Mouse (Mus musculus): ENCODE results near the gene Fgfbp3. TPM values are rescaled to one million over a fixed set of nuclear protein-coding genes. Genes with fewer than 3 reads are reported as not detected.
"Not testable (repeated sequence)": the region's sequence is repeated elsewhere in the genome, so short reads cannot be mapped to it uniquely, and the experiment has no call there.

The Fgfbp3 gene
- 10.8 and 11.2 TPM in 2 replicates for polyA plus RNA-seq (2016; fragmentation: Nextera tagmentation; extraction: Ambion mirVana)

DNA sequence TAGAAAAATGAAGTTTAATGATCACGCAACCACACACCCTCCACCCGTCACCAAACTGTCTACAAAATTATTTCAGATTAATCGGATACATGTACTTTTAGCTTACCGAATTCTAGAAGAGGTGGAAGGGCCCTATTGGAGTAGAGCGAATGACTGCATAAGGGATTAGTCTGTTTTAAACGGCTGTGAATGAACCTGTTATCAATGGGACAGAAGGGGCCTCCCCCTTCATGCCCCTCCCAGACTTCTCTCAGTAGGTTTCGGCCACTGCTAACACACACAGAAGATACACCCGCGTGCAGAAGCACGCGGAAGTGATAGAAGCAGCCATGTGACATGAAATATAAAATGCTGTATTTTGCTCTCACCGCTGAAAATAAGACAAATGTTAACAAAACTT, at the start of gene Fgfbp3:
Gene Fgfbp3 (minus strand): TSS at position 150 of the 400 bp plus-strand sequence.
- H3K27me3 ChIP-seq = no peaks in the 10 kb centered on the region
- H3K4me2 ChIP-seq (replicated peaks) = peak within 1 kb of the TSS; percentile 78
- WGBS = 9% methylated on average over 12 of the region's 12 CpGs
- H3K9me3 ChIP-seq = no peaks in the 10 kb centered on the region
- ATAC-seq (ENCODE audit: insufficient number of reproducible peaks, insufficient read depth, low FRiP score, low TSS enrichment) = no peak
- peak within 1 kb of the TSS; percentile 83 for H3K9ac ChIP-seq
- no peaks in the 10 kb centered on the region for H3K4me1 ChIP-seq
- peak within 1 kb of the TSS; percentile 77 for H3K4me3 ChIP-seq
- H3K36me3 ChIP-seq = no peaks in the 10 kb centered on the region
- H3K27ac ChIP-seq = peak within 1 kb of the TSS; percentile 90

DNA sequence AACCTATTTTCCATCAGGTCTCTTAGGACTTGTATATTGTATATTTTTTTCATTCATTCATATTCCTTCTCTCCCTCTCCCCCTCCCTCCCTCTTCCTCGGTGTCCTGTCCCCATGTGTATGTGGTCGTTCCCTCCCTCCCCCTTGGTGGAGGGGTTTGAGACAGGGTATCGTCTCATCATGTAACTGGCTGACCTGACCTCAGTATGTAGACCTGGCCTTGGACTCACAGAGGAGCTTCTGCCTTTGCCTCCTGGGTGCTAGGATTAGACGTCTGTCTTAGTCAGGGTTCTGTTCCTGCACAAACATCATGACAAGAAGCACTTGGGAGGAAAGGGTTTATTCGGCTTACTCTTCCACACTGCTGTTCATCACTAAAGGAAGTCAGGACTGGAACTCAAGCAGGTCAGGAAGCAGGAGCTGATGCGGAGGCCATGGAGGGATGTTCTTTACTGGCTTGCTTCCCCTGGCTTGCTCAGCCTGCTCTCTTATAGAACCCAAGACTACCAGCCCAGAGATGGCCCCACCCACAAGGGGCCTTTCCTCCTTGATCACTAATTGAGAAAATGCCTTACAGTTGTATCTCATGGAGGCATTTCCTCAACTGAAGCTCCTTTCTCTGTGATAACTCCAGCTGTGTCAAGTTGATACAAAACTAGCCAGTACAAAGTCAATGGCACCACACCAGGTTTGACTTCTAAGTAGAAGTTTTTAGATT, 43.3 kb upstream of the Fgfbp3 start:
- not testable (repeated sequence) for H3K27ac ChIP-seq; ATAC-seq (ENCODE audit: insufficient number of reproducible peaks, insufficient read depth, low FRiP score, low TSS enrichment); H3K4me3 ChIP-seq; H3K27me3 ChIP-seq; H3K4me2 ChIP-seq (replicated peaks); H3K4me1 ChIP-seq; H3K9ac ChIP-seq; H3K9me3 ChIP-seq
- peaks cover 39% of the 10 kb centered on the region for H3K36me3 ChIP-seq
- 86% methylated on average over 6 of the region's 6 CpGs for WGBS

DNA sequence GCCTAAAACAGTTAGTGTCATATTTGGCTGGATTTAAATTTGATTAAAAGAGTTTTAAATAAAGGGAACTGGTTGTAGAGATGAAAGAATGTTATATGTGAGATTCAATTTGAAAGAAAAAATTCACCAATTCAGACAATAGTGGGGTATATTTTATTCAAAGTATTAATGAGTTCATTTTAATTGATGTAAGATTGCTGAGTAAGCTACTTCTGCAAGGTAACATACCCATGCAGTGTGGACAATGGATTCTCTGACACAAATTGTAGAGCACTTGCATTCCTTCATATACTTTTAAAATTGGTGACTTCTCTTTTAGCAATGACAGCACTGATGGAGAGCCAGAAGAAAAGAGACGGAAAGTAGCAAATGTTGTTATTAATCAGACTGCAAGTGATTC, 41.9 kb upstream of the Fgfbp3 start:
- WGBS = 94% methylated on average over 1 of the region's 1 CpGs
- no peaks in the 10 kb centered on the region for H3K4me1 ChIP-seq

GRCm38 (mm10) chr19:36958331-36958730, 38.9 kb upstream of the Fgfbp3 start:
- no peaks in the 10 kb centered on the region for H3K27me3 ChIP-seq
- H3K4me3 ChIP-seq = no peak overlapping the region
- WGBS = 91% methylated on average over 4 of the region's 4 CpGs
- H3K9me3 ChIP-seq = no peaks in the 10 kb centered on the region
- H3K27ac ChIP-seq = no peak overlapping the region
- H3K9ac ChIP-seq = no peak overlapping the region
- no peaks in the 10 kb centered on the region for H3K4me1 ChIP-seq
- peaks cover 20% of the 10 kb centered on the region for H3K36me3 ChIP-seq
- H3K4me2 ChIP-seq (replicated peaks) = no peak overlapping the region
- no peak for ATAC-seq (ENCODE audit: insufficient number of reproducible peaks, insufficient read depth, low FRiP score, low TSS enrichment)

More for the DNA sequence above, 41.9 kb upstream of the Fgfbp3 start:
- no peak overlapping the region for H3K4me2 ChIP-seq (replicated peaks)
- no peak overlapping the region for H3K27ac ChIP-seq
- peaks cover 38% of the 10 kb centered on the region for H3K36me3 ChIP-seq
- no peaks in the 10 kb centered on the region for H3K9me3 ChIP-seq
- H3K9ac ChIP-seq = no peak overlapping the region
- no peaks in the 10 kb centered on the region for H3K27me3 ChIP-seq
- no peak for ATAC-seq (ENCODE audit: insufficient number of reproducible peaks, insufficient read depth, low FRiP score, low TSS enrichment)
- H3K4me3 ChIP-seq = no peak overlapping the region

GRCm38 (mm10) chr19:36953637-36954206, 34.3 kb upstream of the Fgfbp3 start:
- Histone ChIP-seq H3K9me3 (no peaks in the 10 kb centered on the region), H3K9ac (no peak overlapping the region), H3K4me2 (replicated peaks) (no peak overlapping the region), H3K4me1 (no peaks in the 10 kb centered on the region), H3K27ac (no peak overlapping the region), H3K4me3 (no peak overlapping the region), H3K36me3 (peaks cover 11% of the 10 kb centered on the region; the same call in 1 of the 2 replicates), H3K27me3 (no peaks in the 10 kb centered on the region)
- WGBS = 72% methylated on average over 4 of the region's 4 CpGs
- no peak for ATAC-seq (ENCODE audit: insufficient number of reproducible peaks, insufficient read depth, low FRiP score, low TSS enrichment)

DNA sequence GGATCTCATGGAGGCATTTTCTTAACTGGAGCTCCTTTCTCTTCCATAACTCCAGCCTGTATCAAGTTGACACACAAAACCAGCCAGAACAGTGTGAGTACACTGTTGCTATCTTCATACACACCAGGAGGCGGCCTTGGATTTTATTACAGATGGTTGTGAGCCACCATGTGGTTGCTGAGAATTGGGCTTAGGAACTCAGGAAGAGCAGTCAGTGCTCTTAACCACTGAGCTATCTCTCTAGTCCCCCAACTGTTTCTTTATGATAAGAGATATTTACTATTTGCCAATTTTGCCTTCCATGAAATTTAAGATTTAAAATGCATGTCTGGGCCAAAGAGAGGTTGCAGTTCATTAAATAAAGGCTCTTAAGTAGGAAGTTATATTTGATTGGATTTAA, 20.6 kb upstream of the Fgfbp3 start:
- no peaks in the 10 kb centered on the region for H3K36me3 ChIP-seq
- 62% methylated on average over 1 of the region's 1 CpGs for WGBS
- no peak overlapping the region for H3K27ac ChIP-seq
- H3K4me1 ChIP-seq = no peaks in the 10 kb centered on the region
- no peaks in the 10 kb centered on the region for H3K9me3 ChIP-seq
- H3K9ac ChIP-seq = no peak overlapping the region
- ATAC-seq (ENCODE audit: insufficient number of reproducible peaks, insufficient read depth, low FRiP score, low TSS enrichment) = no peak
- H3K27me3 ChIP-seq = no peaks in the 10 kb centered on the region
- H3K4me3 ChIP-seq = no peak overlapping the region
- no peak overlapping the region for H3K4me2 ChIP-seq (replicated peaks)

GRCm38 (mm10) chr19:36938008-36938407, 18.6 kb upstream of the Fgfbp3 start:
- no peaks in the 10 kb centered on the region for H3K9me3 ChIP-seq
- H3K9ac ChIP-seq = no peak overlapping the region
- no peak for ATAC-seq (ENCODE audit: insufficient number of reproducible peaks, insufficient read depth, low FRiP score, low TSS enrichment)
- no peaks in the 10 kb centered on the region for H3K4me1 ChIP-seq
- no peak overlapping the region for H3K4me3 ChIP-seq
- no peaks in the 10 kb centered on the region for H3K36me3 ChIP-seq
- no peak overlapping the region for H3K4me2 ChIP-seq (replicated peaks)
- no peak overlapping the region for H3K27ac ChIP-seq
- H3K27me3 ChIP-seq = no peaks in the 10 kb centered on the region

DNA sequence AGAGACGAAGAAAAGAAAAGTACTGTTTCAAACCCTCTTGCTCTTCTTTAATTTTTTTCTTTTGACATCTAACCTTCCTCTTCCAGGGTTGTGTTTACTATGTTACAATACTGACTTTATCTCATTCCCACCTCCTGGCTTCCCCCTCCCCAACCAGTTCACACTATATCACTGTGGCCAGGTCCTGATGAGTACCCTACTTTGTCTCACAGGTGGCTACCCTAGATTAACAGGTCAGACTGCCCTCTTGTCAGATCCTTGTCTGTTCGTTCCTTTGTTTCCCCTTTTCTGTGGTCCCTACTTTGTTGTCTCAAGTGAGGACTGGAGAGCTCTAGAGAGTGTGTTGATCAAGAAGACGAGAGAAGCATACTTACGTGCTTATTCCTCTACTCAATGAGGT, 16.9 kb upstream of the Fgfbp3 start:
- no peak overlapping the region for H3K4me3 ChIP-seq
- H3K4me1 ChIP-seq = no peaks in the 10 kb centered on the region
- WGBS = 90% methylated on average over 4 of the region's 4 CpGs
- no peaks in the 10 kb centered on the region for H3K27me3 ChIP-seq
- H3K27ac ChIP-seq = no peak overlapping the region
- no peak overlapping the region for H3K4me2 ChIP-seq (replicated peaks)
- H3K9ac ChIP-seq = no peak overlapping the region
- no peaks in the 10 kb centered on the region for H3K36me3 ChIP-seq
- ATAC-seq (ENCODE audit: insufficient number of reproducible peaks, insufficient read depth, low FRiP score, low TSS enrichment) = no peak
- no peaks in the 10 kb centered on the region for H3K9me3 ChIP-seq

DNA sequence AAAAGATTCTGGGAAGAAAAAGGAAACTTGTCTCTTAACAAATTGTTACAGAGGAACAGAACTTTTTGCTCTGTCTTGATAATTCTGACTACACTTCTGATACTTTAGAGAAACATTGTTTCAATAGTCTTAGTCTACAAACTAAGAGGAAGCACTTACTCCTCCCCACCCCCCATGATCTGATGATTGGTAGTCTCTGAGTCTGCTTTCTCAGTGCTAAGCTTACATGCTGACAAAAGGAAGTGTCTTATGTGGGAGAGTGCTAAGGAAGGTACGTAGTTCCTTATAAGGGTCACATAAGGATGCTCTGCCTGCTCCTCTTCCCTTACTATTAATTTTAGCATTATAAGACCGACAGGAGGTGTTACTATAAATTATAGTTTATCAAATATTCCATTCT, 13.2 kb upstream of the Fgfbp3 start:
- Histone ChIP-seq H3K9ac (no peak overlapping the region), H3K27ac (no peak overlapping the region), H3K4me2 (replicated peaks) (no peak overlapping the region), H3K4me3 (no peak overlapping the region), H3K9me3 (no peaks in the 10 kb centered on the region), H3K36me3 (no peaks in the 10 kb centered on the region), H3K27me3 (no peaks in the 10 kb centered on the region), H3K4me1 (peaks cover 4% of the 10 kb centered on the region; the same call in 1 of the 2 replicates)
- WGBS = 87% methylated on average over 2 of the region's 2 CpGs
- ATAC-seq (ENCODE audit: insufficient number of reproducible peaks, insufficient read depth, low FRiP score, low TSS enrichment) = no peak

DNA sequence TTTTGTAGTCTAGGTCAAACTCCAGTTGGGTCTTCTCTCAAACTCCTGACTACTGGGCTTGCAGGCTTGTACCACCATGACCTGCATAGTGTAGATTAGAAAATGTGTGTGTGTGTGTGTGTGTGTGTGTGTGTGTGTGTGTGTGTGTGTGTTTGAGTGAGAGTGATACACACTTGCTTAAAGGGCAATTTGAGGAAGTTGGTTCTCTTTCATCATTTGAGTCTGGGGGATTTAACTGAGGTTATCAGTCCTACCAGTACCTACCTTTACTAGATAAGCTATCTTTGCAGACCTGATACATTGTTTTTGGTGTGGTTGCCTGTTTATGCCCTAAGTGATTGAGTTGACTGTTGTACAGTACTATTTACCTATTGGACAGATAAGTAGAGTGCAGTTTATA, 12.7 kb upstream of the Fgfbp3 start:
- no peak for ATAC-seq (ENCODE audit: insufficient number of reproducible peaks, insufficient read depth, low FRiP score, low TSS enrichment)
- H3K27me3 ChIP-seq = no peaks in the 10 kb centered on the region
- no peaks in the 10 kb centered on the region for H3K36me3 ChIP-seq
- H3K4me3 ChIP-seq = no peak overlapping the region
- no peak overlapping the region for H3K27ac ChIP-seq
- H3K4me2 ChIP-seq (replicated peaks) = no peak overlapping the region
- peaks cover 9% of the 10 kb centered on the region; the same call in 1 of the 2 replicates for H3K4me1 ChIP-seq
- H3K9ac ChIP-seq = no peak overlapping the region
- no peaks in the 10 kb centered on the region for H3K9me3 ChIP-seq

DNA sequence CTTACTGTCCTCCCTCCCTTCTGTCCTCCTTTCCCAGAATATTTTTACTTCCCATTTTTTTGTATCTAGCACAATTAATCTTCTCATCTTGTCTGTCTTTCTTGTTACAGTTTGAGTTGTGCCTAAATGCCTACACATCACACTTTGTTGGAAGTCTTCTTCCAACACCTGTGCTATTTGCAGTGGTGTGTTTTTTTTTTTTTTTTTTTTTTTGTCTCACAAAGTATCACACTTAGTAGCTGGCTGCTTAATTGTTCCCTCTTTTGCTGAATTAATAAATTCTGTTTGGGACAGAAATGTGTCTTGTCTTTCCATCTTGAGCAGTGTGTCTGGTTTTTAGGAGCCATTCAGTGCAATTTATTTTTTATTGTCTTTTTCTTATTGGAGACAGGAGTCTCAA, 10.4 kb upstream of the Fgfbp3 start:
- H3K9ac ChIP-seq = no peak overlapping the region
- no peak overlapping the region for H3K4me2 ChIP-seq (replicated peaks)
- no peak overlapping the region for H3K27ac ChIP-seq
- no peak overlapping the region for H3K4me3 ChIP-seq
- no peak for ATAC-seq (ENCODE audit: insufficient number of reproducible peaks, insufficient read depth, low FRiP score, low TSS enrichment)
- no peaks in the 10 kb centered on the region for H3K27me3 ChIP-seq
- no peaks in the 10 kb centered on the region for H3K9me3 ChIP-seq
- H3K4me1 ChIP-seq = peaks cover 9% of the 10 kb centered on the region; the same call in 1 of the 2 replicates
- H3K36me3 ChIP-seq = no peaks in the 10 kb centered on the region

DNA sequence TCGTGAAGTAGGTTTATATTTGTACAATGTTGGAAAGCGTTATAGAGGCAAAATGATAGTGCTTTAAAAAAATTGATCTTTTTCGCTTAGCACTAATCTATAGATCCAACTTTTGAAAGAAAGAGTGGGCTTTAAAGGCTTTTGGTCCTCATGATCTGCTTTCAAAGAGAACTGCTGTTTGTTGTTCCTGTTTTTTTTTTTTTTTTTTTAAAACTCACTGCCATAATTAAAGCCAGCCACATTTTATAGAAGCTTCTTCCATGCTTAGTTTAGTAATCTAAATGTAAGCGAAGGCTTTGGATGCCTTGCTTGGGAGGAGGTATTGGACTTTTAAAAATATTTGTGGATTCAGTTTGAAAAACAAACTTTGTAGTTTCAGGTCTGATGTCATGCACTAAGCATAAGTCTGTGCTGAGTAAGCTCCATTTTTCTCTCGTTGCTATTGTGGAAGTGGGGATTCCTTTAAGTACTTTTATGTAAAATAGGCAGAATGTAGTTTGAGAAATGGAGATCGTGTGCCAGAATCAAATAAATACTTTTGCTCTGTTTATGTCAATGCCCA, 8.5 kb upstream of the Fgfbp3 start:
- Histone ChIP-seq H3K4me2 (replicated peaks) (peak overlapping the region; percentile 63), H3K4me1 (peaks cover 9% of the 10 kb centered on the region; the same call in 1 of the 2 replicates), H3K4me3 (no peak overlapping the region), H3K27ac (no peak overlapping the region), H3K9me3 (no peaks in the 10 kb centered on the region), H3K9ac (no peak overlapping the region), H3K36me3 (no peaks in the 10 kb centered on the region), H3K27me3 (no peaks in the 10 kb centered on the region)
- no peak for ATAC-seq (ENCODE audit: insufficient number of reproducible peaks, insufficient read depth, low FRiP score, low TSS enrichment)
- 69% methylated on average over 6 of the region's 6 CpGs for WGBS

Data from embryonic facial prominence, embryonic 12.5 days (tissue).